Mouse (Mus musculus): ENCODE measurements around the gene Tmem255b.

DNA sequence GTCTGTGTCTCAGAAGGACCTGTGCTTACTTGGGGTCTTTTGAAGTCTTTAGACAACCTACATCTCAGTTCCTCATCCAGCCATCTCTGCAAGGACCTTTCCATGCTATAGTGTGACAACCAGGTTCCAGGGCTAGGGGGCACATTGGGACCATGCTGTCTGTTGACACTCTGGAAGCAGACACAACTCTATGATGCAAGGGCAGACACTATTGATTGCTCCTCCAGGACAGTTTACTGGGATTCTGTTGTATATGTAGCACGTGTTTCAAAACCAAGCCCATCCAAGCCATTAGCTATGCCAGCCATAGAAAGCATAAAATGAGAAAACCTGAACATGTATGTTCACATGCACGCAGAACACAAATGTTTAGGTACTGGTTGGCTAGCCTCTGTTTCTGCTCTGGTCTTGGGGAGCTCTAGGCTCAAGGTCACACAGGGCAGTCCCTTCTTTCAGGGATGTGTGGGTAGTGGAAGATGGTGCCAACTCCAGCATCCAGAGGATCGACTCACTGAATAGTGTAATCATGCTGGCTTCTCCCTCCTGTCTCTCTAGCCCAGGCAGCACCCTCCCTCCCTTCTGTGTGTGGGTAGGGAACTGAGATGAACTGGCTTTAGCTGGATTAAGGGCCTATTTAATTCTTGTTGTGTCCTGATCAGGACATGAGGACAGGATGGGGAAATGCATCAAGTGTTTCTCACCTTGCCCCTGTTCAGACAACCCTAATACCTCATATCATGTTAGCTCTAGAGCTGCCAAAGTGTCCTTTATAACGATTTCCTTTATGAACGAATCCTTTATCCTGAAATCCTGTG is 78.8 kb downstream of the Tmem255b start:
- no peak for TF ChIP-seq CTCF (IDR thresholded peaks at IDR 0.05; ENCODE audit: extremely low read depth, insufficient read depth, low read length)
- TF ChIP-seq POLR2A (IDR thresholded peaks at IDR 0.05; ENCODE audit: extremely low read depth, insufficient read depth, low read length), result no peak
